Mouse (Mus musculus) E14TG2a.4 (cell line): ENCODE results near the gene Begain.

Source experiments
- CTCF ChIP-seq: conservative IDR thresholded peaks from 2 replicates; pipeline ENCODE4 v1.5.1; 2014; ENCODE audit warnings: low read length
- NANOG ChIP-seq: IDR thresholded peaks from 2 replicates; pipeline ENCODE4 v1.6.1; 2014; ENCODE audit warnings: borderline replicate concordance, low read length, mixed read lengths
- POU5F1 ChIP-seq: IDR thresholded peaks from 2 replicates; pipeline ENCODE4 v1.6.1; 2014; ENCODE audit warnings: low read length, borderline replicate concordance

DNA sequence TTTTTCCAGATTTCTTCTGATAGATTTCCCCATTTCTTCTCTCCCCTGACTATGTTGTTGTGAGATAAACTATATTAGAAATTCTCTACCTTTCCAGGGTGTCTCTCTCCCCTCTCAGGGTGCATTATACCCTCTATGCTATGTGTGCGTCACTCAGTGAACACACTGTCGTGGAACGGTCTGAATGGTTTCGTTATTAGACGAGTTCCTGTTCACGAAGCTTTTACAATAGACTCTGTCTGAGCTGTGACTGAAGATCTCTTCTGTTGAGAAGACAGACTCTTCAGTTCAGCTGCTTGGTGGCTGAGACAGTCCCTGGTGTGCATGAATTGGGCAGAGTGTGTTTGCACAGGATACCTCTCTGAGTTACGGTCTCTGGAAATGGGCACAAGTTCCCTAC lies 32.4 kb upstream of the Begain start:
- TF ChIP-seq CTCF (no peak), POU5F1 (no peak), NANOG (no peak)
